Mouse (Mus musculus) embryonic facial prominence, embryonic 11.5 days (tissue): ENCODE measurements around the gene Gm10283. TPM values are rescaled to one million over a fixed set of nuclear protein-coding genes. Genes with fewer than 3 reads are reported as not detected.
"Not testable (repeated sequence)": the region's sequence is repeated elsewhere in the genome, so short reads cannot be mapped to it uniquely, and the experiment has no call there.

ENCODE experiments used
- ATAC-seq: fragments of 200-750 bp; cut with Nextera tagmentation; replicated peaks from 2 replicates; pipeline ENCODE4 v1.8.0; 2017; ENCODE audit warnings: low read depth; ENCODE audit not compliant: insufficient number of reproducible peaks, low FRiP score, low TSS enrichment
- DNase-seq: peaks from one replicate; pipeline ENCODE4 v3.0.0-alpha.2; 2015; ENCODE audit warnings: low spot score
- H3K27ac ChIP-seq: fragments of 300-500 bp; sonication (generic); replicated peaks from 2 replicates; pipeline ENCODE4 v1.5.1; 2014; ENCODE audit warnings: mild to moderate bottlenecking, low read depth, low read length, control low read depth
- H3K27me3 ChIP-seq: fragments of 300-500 bp; sonication (generic); 2 replicates; pipeline ENCODE4 v1.6.1; 2014; ENCODE audit warnings: mild to moderate bottlenecking, low read length, moderate library complexity, mixed read lengths; ENCODE audit not compliant: control insufficient read depth, insufficient read depth
- H3K36me3 ChIP-seq: fragments of 300-500 bp; sonication (generic); replicated peaks from 2 replicates; pipeline ENCODE4 v1.6.1; 2014; ENCODE audit warnings: low read depth, mild to moderate bottlenecking, low read length, moderate library complexity, mixed read lengths; ENCODE audit not compliant: control insufficient read depth, insufficient read depth
- H3K4me1 ChIP-seq: fragments of 300-500 bp; sonication (generic); 2 replicates; pipeline ENCODE4 v1.6.1; 2014; ENCODE audit warnings: low read length, mixed read lengths; ENCODE audit not compliant: control insufficient read depth, insufficient read depth
- H3K4me2 ChIP-seq: fragments of 300-500 bp; sonication (generic); 2 replicates; pipeline ENCODE4 v1.6.1; 2014; ENCODE audit warnings: low read depth, mild to moderate bottlenecking, control low read depth, low read length, moderate library complexity
- H3K4me3 ChIP-seq: fragments of 300-500 bp; sonication (generic); 2 replicates; pipeline ENCODE4 v1.5.1; 2014; ENCODE audit warnings: low read depth, low read length, control low read depth
- H3K9ac ChIP-seq: fragments of 300-500 bp; sonication (generic); replicated peaks from 2 replicates; pipeline ENCODE4 v1.6.1; 2014; ENCODE audit warnings: mild to moderate bottlenecking, control low read depth, low read length
- H3K9me3 ChIP-seq: fragments of 300-500 bp; sonication (generic); replicated peaks from 2 replicates; pipeline ENCODE4 v1.6.1; 2016; ENCODE audit warnings: mild to moderate bottlenecking, low read length, inconsistent platforms, mixed read lengths; ENCODE audit not compliant: control insufficient read depth
- WGBS: fragments of 180-500 bp; shearing (Covaris S2); extraction: QIAGEN DNeasy Blood & Tissue Kit; methylation state at CpG from one replicate; pipeline ENCODE4 v1.1.7; 2014; 5-methylcytosine and 5-hydroxymethylcytosine counted together
- polyA plus RNA-seq: library from polyadenylated mRNA; unstranded; fragments of >200 nt; fragmentation: Nextera tagmentation; extraction: Ambion mirVana; gene quantifications from 2 replicates; pipeline ENCODE4 v1.2.1, GENCODE M21; 2014

The Gm10283 gene
- polyA plus RNA-seq: not detected in 2 replicates

DNA sequence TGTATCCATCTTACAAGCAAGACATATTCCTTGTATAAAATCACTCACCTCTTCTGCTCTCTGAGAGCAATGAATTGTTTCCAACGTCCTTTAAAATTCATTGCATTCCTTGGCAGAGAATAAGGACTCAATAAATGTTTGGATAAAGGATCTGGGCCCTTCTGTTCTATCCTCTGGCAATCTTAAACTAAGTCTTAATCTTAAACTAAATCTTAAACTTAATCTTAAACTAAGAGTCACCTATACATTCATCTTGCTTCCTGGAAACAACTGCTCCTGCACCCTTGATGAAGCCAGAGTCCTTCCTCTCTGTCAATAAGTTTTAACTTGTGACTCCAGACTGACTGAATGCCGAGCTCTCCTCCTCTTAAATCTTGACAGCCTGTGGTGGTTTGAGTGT is at the start of gene Gm10283:
Gene Gm10283 (minus strand): TSS at position 101 of the 400 bp plus-strand sequence.
- Histone ChIP-seq H3K9ac (no peak within 1 kb of the TSS), H3K9me3 (no peaks in the 10 kb centered on the region), H3K27me3 (no peaks in the 10 kb centered on the region), H3K4me2 (no peak within 1 kb of the TSS), H3K36me3 (no peaks in the 10 kb centered on the region), H3K27ac (no peak within 1 kb of the TSS), H3K4me3 (no peak within 1 kb of the TSS), H3K4me1 (no peaks in the 10 kb centered on the region)
- DNase-seq (no peak), ATAC-seq (no peak)
- 60% methylated on average over 2 of the region's 2 CpGs for WGBS

- DNase-seq (no peak), ATAC-seq (no peak)
- WGBS: 52% methylated on average over 2 of the region's 2 CpGs
- Histone ChIP-seq H3K9ac (no peak overlapping the region), H3K36me3 (no peaks in the 10 kb centered on the region), H3K27me3 (no peaks in the 10 kb centered on the region), H3K4me3 (no peak overlapping the region), H3K4me1 (no peaks in the 10 kb centered on the region), H3K27ac (no peak overlapping the region), H3K9me3 (no peaks in the 10 kb centered on the region), H3K4me2 (no peak overlapping the region)
These were observed 31.9 kb upstream of the Gm10283 start for GRCm38 (mm10) chr8:60534945-60535344.

DNA sequence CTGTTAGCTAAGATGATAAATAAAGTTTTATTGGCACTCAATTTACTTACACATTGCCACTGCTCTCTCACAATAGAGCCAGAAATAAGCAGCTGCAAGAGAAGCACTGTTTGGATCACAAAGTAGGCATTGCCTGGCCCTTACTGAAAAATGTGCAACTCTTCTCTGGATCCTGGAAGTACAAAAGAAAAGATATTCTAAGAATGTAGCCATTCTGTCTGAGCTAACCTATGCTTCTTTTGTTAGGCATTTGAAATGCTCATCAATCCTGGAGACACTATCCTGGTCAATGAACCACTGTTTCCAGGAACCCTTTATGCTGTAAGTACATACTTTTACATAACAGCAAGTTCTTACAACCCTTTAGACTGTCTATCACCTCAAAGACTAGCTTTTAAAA is 15.3 kb upstream of the Gm10283 start:
- Histone ChIP-seq H3K4me1 (no peaks in the 10 kb centered on the region), H3K9ac (no peak overlapping the region), H3K27ac (no peak overlapping the region), H3K4me2 (no peak overlapping the region), H3K9me3 (no peaks in the 10 kb centered on the region), H3K27me3 (no peaks in the 10 kb centered on the region), H3K36me3 (no peaks in the 10 kb centered on the region), H3K4me3 (no peak overlapping the region)
- ATAC-seq (no peak), DNase-seq (no peak)

DNA sequence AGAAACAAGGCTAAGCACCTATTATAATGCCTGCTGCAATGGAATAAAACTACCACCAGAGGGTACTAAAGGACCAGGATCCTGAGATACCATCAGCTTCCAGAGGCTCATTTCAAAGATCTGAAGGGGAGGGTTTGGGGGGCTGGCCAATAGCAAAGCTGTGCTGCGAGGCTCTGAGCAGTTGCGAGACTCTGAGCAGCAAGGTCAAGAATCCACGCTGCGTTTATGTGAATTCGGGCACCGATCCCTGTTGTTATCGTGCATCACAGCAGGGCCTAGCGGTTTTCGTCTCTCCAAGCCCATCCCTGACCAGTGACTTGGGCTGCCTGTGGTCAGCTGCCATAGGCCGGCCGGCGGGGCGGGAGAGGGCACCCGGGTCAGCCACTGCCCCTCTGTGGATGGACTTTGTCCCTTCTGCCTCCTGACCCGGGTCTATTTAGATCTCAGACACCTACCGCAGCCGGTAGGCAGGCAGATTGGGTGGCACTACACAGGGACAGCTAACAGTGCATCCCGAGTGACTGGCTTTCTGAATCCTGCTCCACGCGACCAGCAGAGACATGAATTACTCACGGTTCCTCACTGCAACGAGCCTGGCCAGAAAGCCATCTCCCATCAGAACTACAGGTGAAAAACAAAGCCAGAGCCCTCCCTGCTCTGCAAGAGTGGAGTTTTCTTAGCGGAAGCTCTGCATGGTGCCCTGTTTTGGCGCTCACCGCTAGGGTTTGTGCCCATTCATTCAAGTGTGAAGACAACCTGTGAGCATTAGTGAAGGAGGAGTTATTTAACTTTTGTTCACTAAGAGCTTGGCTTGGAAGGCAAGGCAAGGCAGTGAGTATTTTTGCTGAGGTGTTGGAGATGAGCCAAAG is 2.9 kb upstream of the Gm10283 start, which contains the start of gene Aadat:
Gene Aadat (plus strand): TSS at position 280 of the 869 bp plus-strand sequence.
- no peaks in the 10 kb centered on the region for H3K9me3 ChIP-seq
- no peak within 1 kb of the TSS for H3K27ac ChIP-seq

GRCm38 (mm10) chr8:60495046-60495445 is 8.0 kb downstream of the Gm10283 start:
- 71% methylated on average over 2 of the region's 2 CpGs for WGBS
- H3K27ac ChIP-seq, H3K9me3 ChIP-seq, ATAC-seq, H3K9ac ChIP-seq, H3K4me1 ChIP-seq, DNase-seq, H3K27me3 ChIP-seq, H3K4me3 ChIP-seq, H3K4me2 ChIP-seq, H3K36me3 ChIP-seq: not testable (repeated sequence)

More for the DNA sequence above, 2.9 kb upstream of the Gm10283 start, which contains the start of gene Aadat:
- Histone ChIP-seq H3K4me1 (no peaks in the 10 kb centered on the region), H3K9ac (peak within 1 kb of the TSS; percentile 69), H3K4me3 (peak within 1 kb of the TSS; percentile 54), H3K4me2 (peak within 1 kb of the TSS; percentile 94), H3K36me3 (no peaks in the 10 kb centered on the region), H3K27me3 (no peaks in the 10 kb centered on the region)
- ATAC-seq: peak; percentile 97
- under 1% methylated on average over 25 of the region's 25 CpGs for WGBS
- peak; percentile 91 for DNase-seq

DNA sequence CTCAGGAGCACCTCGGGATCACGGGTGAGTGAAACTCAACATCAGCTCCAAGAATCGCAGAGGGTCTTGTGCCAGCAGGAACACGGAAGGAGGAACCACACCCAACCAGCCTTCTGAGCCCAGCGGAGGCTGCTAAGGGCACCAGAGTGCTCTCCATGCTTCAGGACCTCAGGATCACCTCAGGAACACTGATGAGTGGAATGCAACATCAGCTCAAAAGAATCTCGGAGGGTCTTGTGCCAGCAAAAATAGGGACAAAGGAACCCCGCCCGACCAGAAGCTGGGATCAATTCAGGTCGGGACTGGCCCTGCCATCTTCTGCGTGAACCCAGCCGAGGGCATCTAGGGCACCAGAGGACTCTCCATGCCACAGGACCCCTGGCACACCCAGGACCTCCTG is 8.4 kb downstream of the Gm10283 start:
- H3K9ac ChIP-seq: no peak overlapping the region
- no peak overlapping the region for H3K4me3 ChIP-seq
- no peaks in the 10 kb centered on the region for H3K27me3 ChIP-seq
- H3K4me2 ChIP-seq: no peak overlapping the region
- H3K27ac ChIP-seq: no peak overlapping the region
- no peaks in the 10 kb centered on the region for H3K36me3 ChIP-seq
- ATAC-seq (no peak), DNase-seq (no peak)
- 87% methylated on average over 11 of the region's 11 CpGs for WGBS
- no peaks in the 10 kb centered on the region for H3K4me1 ChIP-seq
- no peaks in the 10 kb centered on the region for H3K9me3 ChIP-seq

DNA sequence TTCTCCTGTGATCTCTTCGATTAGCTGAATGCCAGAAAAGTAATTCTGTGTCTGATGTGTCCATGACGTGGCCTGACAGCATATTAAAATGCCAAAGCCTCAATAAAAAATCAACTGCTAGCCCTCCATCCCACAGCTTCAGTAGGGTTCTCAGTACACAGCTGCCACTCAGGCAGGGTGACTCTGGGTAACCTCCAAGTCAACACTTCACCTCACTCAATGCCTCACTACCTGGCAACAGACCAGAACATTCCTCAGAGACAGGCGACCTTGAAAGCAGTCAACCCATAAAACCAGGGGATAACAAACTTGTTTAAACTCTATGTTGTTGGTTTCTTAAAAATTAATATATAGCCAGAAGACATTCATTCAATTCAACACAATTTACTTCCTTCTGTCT is 10.5 kb downstream of the Gm10283 start:
- Histone ChIP-seq H3K27ac (no peak overlapping the region), H3K9ac (no peak overlapping the region), H3K9me3 (no peaks in the 10 kb centered on the region), H3K36me3 (no peaks in the 10 kb centered on the region), H3K4me1 (no peaks in the 10 kb centered on the region), H3K4me3 (no peak overlapping the region), H3K4me2 (no peak overlapping the region), H3K27me3 (no peaks in the 10 kb centered on the region)
- ATAC-seq (no peak), DNase-seq (no peak)
- 75% methylated on average over 3 of the region's 3 CpGs for WGBS

GRCm38 (mm10) chr8:60491871-60492270 is 11.1 kb downstream of the Gm10283 start:
- no peak overlapping the region for H3K4me2 ChIP-seq
- DNase-seq: no peak
- H3K4me3 ChIP-seq: no peak overlapping the region
- H3K27me3 ChIP-seq: no peaks in the 10 kb centered on the region
- no peak overlapping the region for H3K9ac ChIP-seq
- H3K4me1 ChIP-seq: no peaks in the 10 kb centered on the region
- H3K36me3 ChIP-seq: no peaks in the 10 kb centered on the region
- no peak for ATAC-seq
- no peaks in the 10 kb centered on the region for H3K9me3 ChIP-seq
- H3K27ac ChIP-seq: no peak overlapping the region
- 88% methylated on average over 2 of the region's 2 CpGs for WGBS
